Mouse (Mus musculus) intestine, embryonic 16.5 days (tissue): Measurements from ENCODE around the gene Grik3. TPM values are rescaled to one million over a fixed set of nuclear protein-coding genes. Genes with fewer than 3 reads are reported as not detected.

Experiments used
- ATAC-seq: fragments of 200-750 bp; cut with Nextera tagmentation; 2 replicates; pipeline ENCODE4 v1.8.0; 2017; ENCODE audit warnings: moderate TSS enrichment, moderate library complexity
- H3K27ac ChIP-seq: fragments of 300-500 bp; sonication (generic); 2 replicates; pipeline ENCODE4 v1.5.1; 2014; ENCODE audit warnings: mild to moderate bottlenecking, low read length
- H3K27me3 ChIP-seq: fragments of 300-500 bp; sonication (generic); replicated peaks from 2 replicates; pipeline ENCODE4 v1.6.1; 2014; ENCODE audit warnings: low read length, control low read depth, mixed read lengths; ENCODE audit not compliant: control insufficient read depth, insufficient read depth
- H3K36me3 ChIP-seq: fragments of 300-500 bp; sonication (generic); 2 replicates; pipeline ENCODE4 v1.6.1; 2014; ENCODE audit warnings: low read length, control low read depth; ENCODE audit not compliant: control insufficient read depth, insufficient read depth
- H3K4me1 ChIP-seq: fragments of 300-500 bp; sonication (generic); 2 replicates; pipeline ENCODE4 v1.6.1; 2014; ENCODE audit warnings: low read length, control low read depth, mixed read lengths; ENCODE audit not compliant: control insufficient read depth, insufficient read depth
- H3K4me2 ChIP-seq: fragments of 300-500 bp; sonication (generic); 2 replicates; pipeline ENCODE4 v1.6.1; 2014; ENCODE audit warnings: low read depth, low read length, control low read depth
- H3K4me3 ChIP-seq: fragments of 300-500 bp; sonication (generic); 2 replicates; pipeline ENCODE4 v1.5.1; 2014; ENCODE audit warnings: mild to moderate bottlenecking, low read length
- H3K9ac ChIP-seq: fragments of 300-500 bp; sonication (generic); 2 replicates; pipeline ENCODE4 v1.6.1; 2014; ENCODE audit warnings: low read depth, low read length
- H3K9me3 ChIP-seq: fragments of 300-500 bp; sonication (generic); 2 replicates; pipeline ENCODE4 v1.6.1; 2016; ENCODE audit warnings: low read length, control low read depth; ENCODE audit not compliant: control insufficient read depth
- WGBS: fragments of 180-500 bp; shearing (Covaris S2); extraction: QIAGEN DNeasy Blood & Tissue Kit; methylation state at CpG from one replicate; pipeline ENCODE4 v1.1.7; 2014; 5-methylcytosine and 5-hydroxymethylcytosine counted together
- polyA plus RNA-seq: library from polyadenylated mRNA; unstranded; fragments of >200 nt; fragmentation: Nextera tagmentation; extraction: Ambion mirVana; gene quantifications from 2 replicates; pipeline ENCODE4 v1.2.1, GENCODE M21; 2015

Grik3 gene
- polyA plus RNA-seq, 1 experiment from 2014 or later: 0.16 TPM

- H3K9ac ChIP-seq: no peak overlapping the region
- H3K27ac ChIP-seq: no peak overlapping the region
- no peak overlapping the region for H3K4me2 ChIP-seq
- H3K9me3 ChIP-seq: no peaks in the 10 kb centered on the region
- H3K36me3 ChIP-seq: no peaks in the 10 kb centered on the region
- H3K4me1 ChIP-seq: no peaks in the 10 kb centered on the region
- WGBS: 13% methylated on average over 11 of the region's 11 CpGs
- H3K4me3 ChIP-seq: no peak overlapping the region
- ATAC-seq: no peak
- H3K27me3 ChIP-seq: peaks cover 10% of the 10 kb centered on the region
Measured at GRCm38 (mm10) chr4:125534991-125535401, 44.5 kb downstream of the Grik3 start.

- WGBS: 13% methylated on average over 7 of the region's 7 CpGs
Measured at GRCm38 (mm10) chr4:125535465-125535864, 45.0 kb downstream of the Grik3 start.

GRCm38 (mm10) chr4:125535977-125536376 lies 45.5 kb downstream of the Grik3 start:
- H3K4me1 ChIP-seq: no peaks in the 10 kb centered on the region
- H3K4me3 ChIP-seq: no peak overlapping the region
- H3K27ac ChIP-seq: no peak overlapping the region
- H3K9me3 ChIP-seq: no peaks in the 10 kb centered on the region
- no peaks in the 10 kb centered on the region for H3K36me3 ChIP-seq
- no peak for ATAC-seq
- peaks cover 10% of the 10 kb centered on the region for H3K27me3 ChIP-seq
- H3K9ac ChIP-seq: no peak overlapping the region
- WGBS: 41% methylated on average over 3 of the region's 4 CpGs
- H3K4me2 ChIP-seq: no peak overlapping the region

More at GRCm38 (mm10) chr4:125535465-125535864, 45.0 kb downstream of the Grik3 start:
- ATAC-seq: no peak
- no peaks in the 10 kb centered on the region for H3K36me3 ChIP-seq
- no peak overlapping the region for H3K4me2 ChIP-seq
- no peak overlapping the region for H3K4me3 ChIP-seq
- H3K27ac ChIP-seq: no peak overlapping the region
- peaks cover 10% of the 10 kb centered on the region for H3K27me3 ChIP-seq
- no peaks in the 10 kb centered on the region for H3K4me1 ChIP-seq
- H3K9me3 ChIP-seq: no peaks in the 10 kb centered on the region
- no peak overlapping the region for H3K9ac ChIP-seq

- H3K9me3 ChIP-seq: no peaks in the 10 kb centered on the region
- no peak for ATAC-seq
- H3K4me2 ChIP-seq: no peak overlapping the region
- 13% methylated on average over 3 of the region's 3 CpGs for WGBS
- no peaks in the 10 kb centered on the region for H3K4me1 ChIP-seq
- H3K27ac ChIP-seq: no peak overlapping the region
- no peak overlapping the region for H3K4me3 ChIP-seq
- no peaks in the 10 kb centered on the region for H3K36me3 ChIP-seq
- no peak overlapping the region for H3K9ac ChIP-seq
- peaks cover 10% of the 10 kb centered on the region for H3K27me3 ChIP-seq
Measured at GRCm38 (mm10) chr4:125538301-125538965, 47.9 kb downstream of the Grik3 start.

- H3K27me3 ChIP-seq: peaks cover under 1% of the 10 kb centered on the region; the same call in 1 of the 2 replicates
- H3K4me2 ChIP-seq: no peak overlapping the region
- no peak overlapping the region for H3K4me3 ChIP-seq
- H3K36me3 ChIP-seq: no peaks in the 10 kb centered on the region
- no peak overlapping the region for H3K27ac ChIP-seq
- WGBS: 83% methylated on average over 9 of the region's 9 CpGs
- no peak for ATAC-seq
- no peak overlapping the region for H3K9ac ChIP-seq
- no peaks in the 10 kb centered on the region for H3K9me3 ChIP-seq
- H3K4me1 ChIP-seq: no peaks in the 10 kb centered on the region
Measured at GRCm38 (mm10) chr4:125539617-125540016, 49.1 kb downstream of the Grik3 start.

GRCm38 (mm10) chr4:125543171-125543570 lies 52.7 kb downstream of the Grik3 start:
- H3K4me2 ChIP-seq: no peak overlapping the region
- no peak overlapping the region for H3K9ac ChIP-seq
- H3K27ac ChIP-seq: no peak overlapping the region
- H3K4me1 ChIP-seq: no peaks in the 10 kb centered on the region
- H3K4me3 ChIP-seq: no peak overlapping the region
- no peaks in the 10 kb centered on the region for H3K36me3 ChIP-seq
- no peaks in the 10 kb centered on the region for H3K27me3 ChIP-seq
- H3K9me3 ChIP-seq: no peaks in the 10 kb centered on the region
- no peak for ATAC-seq
- WGBS: 91% methylated on average over 5 of the region's 5 CpGs

- Histone ChIP-seq H3K4me1 (no peaks in the 10 kb centered on the region), H3K36me3 (no peaks in the 10 kb centered on the region), H3K4me2 (no peak overlapping the region), H3K9me3 (no peaks in the 10 kb centered on the region), H3K9ac (no peak overlapping the region), H3K27ac (no peak overlapping the region), H3K4me3 (no peak overlapping the region), H3K27me3 (no peaks in the 10 kb centered on the region)
- 32% methylated on average over 18 of the region's 18 CpGs for WGBS
- peak; percentile 23; the same call in 1 of the 2 replicates for ATAC-seq
Measured at GRCm38 (mm10) chr4:125544947-125545767, 54.7 kb downstream of the Grik3 start.

GRCm38 (mm10) chr4:125545768-125546220 lies 55.3 kb downstream of the Grik3 start:
- H3K27ac ChIP-seq: no peak overlapping the region
- H3K36me3 ChIP-seq: no peaks in the 10 kb centered on the region
- H3K27me3 ChIP-seq: no peaks in the 10 kb centered on the region
- WGBS: 52% methylated on average over 7 of the region's 7 CpGs
- H3K9me3 ChIP-seq: no peaks in the 10 kb centered on the region
- H3K4me2 ChIP-seq: no peak overlapping the region
- no peak for ATAC-seq
- H3K9ac ChIP-seq: no peak overlapping the region
- H3K4me3 ChIP-seq: no peak overlapping the region
- no peaks in the 10 kb centered on the region for H3K4me1 ChIP-seq

- no peaks in the 10 kb centered on the region for H3K9me3 ChIP-seq
- H3K4me2 ChIP-seq: no peak overlapping the region
Measured at GRCm38 (mm10) chr4:125548190-125548589, 57.7 kb downstream of the Grik3 start.

More at GRCm38 (mm10) chr4:125548190-125548589, 57.7 kb downstream of the Grik3 start:
- Histone ChIP-seq H3K4me3 (no peak overlapping the region), H3K9ac (no peak overlapping the region), H3K27ac (no peak overlapping the region), H3K36me3 (no peaks in the 10 kb centered on the region), H3K4me1 (no peaks in the 10 kb centered on the region), H3K27me3 (no peaks in the 10 kb centered on the region)
- 43% methylated on average over 5 of the region's 5 CpGs for WGBS
- no peak for ATAC-seq
